Mouse (Mus musculus) heart, adult 2 months (tissue): ENCODE measurements around the gene M6pr.

Experiments used
- CTCF ChIP-seq: fragments of 200-600 bp; IDR thresholded peaks from 2 replicates; pipeline ENCODE4 v1.8.1; 2022; ENCODE audit warnings: antibody characterized with exemption, mild to moderate bottlenecking, moderate library complexity
- POLR2A ChIP-seq: fragments of 200-500 bp; IDR thresholded peaks from 2 replicates; pipeline ENCODE4 v1.6.1; 2011; ENCODE audit warnings: mild to moderate bottlenecking, low read depth, low read length, control low read depth; ENCODE audit not compliant: insufficient read depth

DNA sequence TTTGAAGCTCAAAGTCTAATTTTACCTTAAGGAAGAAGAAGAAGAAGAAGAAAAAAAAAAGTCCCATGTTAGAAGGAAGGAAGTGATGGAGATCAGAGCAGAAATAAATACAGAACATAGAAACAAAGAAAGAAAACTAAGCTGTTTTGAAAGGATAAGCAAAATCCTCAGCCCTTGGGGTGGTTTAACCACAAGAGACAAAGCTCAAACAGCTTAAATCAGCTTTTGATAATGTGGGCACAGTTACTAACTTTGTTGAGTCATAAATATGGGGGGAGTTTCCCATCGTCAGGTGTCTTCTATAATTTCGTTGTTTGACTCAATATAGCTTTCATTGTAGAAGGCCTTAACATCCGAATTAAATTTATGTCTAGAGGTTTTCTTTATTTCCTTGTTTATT, 16.8 kb upstream of the M6pr start:
- TF ChIP-seq CTCF (no peak), POLR2A (no peak)
